Mouse (Mus musculus): ENCODE measurements at regions not wholly inside any gene's neighbourhood (a gene's known extent, or its start where the extent isn't known, plus 50 kb on each side); places are given as distances from the start of the nearest gene placed in this dataset.

DNA sequence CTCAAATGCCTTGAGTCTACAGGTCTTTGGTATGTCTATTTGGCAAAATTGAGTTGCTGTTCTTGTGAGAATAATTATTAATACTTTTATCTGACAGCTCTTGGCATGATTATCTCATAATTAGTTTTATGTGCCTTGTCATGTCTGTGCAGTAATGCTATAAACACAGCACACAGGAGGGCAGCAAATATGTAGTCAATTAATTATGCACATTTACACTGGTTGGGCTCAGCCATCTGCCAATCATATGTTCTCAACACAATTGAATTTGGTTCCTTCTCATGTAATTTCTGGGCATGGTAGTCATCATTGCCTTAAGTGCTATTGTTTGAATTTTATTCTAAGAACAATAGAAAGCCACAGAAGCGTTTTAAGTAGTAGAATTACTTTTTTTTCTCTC, 1650.7 kb upstream of the Tenm2 start:
- DNase-seq (ENCODE audit: extremely low spot score in 1 of 2, low spot score in 1 of 2): no peak

- DNase-seq (ENCODE audit: extremely low spot score in 1 of 2, low spot score in 1 of 2): peak; percentile 11 to 25
Observed at GRCm38 (mm10) chr11:38861622-38862345, 1626.0 kb upstream of the Tenm2 start.

DNA sequence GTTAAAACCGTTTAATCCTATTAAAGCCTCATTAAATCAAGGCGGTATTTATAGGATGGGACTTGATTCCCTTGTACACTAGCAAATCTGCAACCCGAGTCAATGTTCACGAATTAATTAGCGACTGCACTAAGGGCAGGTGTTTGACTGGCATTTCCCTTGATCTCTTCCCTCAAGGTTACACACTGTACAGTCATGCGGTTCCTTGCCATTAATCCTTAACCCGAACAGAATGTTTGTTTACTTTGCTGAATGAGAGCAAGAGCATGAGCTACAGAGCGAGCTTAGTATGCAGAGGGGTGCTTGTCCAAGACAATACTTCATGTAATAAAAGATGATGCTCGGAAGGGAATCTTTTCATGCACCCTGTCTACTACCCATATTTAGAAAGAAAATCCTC, 1620.9 kb upstream of the Tenm2 start:
- DNase-seq (ENCODE audit: extremely low spot score in 1 of 2, low spot score in 1 of 2): no peak

DNA sequence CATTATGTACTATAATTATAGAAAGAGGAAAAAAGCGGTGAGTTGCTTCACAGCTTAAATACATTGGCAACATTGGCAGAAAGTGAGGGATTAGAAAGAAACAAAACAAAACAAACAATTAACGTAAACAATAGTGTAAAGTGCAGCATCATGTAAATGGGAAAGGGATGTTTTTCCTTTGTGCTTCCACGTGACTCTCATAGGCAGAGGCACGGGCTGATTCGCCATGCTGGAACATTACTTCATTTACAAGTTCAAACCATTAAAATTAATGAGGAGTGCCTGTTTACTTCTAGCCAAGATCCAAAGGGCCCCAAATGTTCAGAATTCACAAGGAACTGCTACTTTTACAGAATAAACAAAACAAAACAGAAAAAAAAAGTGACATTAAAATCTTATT, 1593.4 kb upstream of the Tenm2 start:
- no peak for DNase-seq (ENCODE audit: extremely low spot score in 1 of 2, low spot score in 1 of 2)

- DNase-seq (ENCODE audit: extremely low spot score in 1 of 2, low spot score in 1 of 2): no peak
Observed at GRCm38 (mm10) chr11:38828375-38828774, 1592.6 kb upstream of the Tenm2 start.

DNA sequence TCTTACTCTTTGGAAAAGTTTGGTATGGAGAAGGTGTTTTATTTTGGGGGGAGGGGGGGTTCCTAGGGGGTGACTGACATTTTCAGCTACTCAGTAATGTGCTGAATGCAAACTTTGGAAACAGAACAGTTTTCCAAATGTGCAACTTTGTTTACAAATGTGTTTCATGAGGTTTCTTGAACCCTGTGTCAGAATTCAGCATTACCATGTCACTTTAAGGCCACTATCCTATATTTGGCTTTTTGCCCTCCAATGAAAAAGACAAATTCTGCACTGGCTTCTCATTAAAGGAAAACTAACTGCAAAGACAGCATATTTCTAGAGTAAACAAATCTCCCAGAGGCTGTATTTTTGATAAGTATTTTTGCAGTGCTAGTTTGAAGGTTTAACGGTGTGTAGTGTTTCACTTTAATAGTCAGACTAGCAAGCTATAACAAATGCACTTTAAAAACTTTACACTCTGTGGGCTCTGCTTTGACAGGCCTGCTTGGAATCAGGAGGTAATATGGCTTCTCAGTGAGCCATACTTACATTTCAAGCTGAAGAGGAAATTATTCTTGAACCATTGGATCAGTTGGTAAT, 1589.5 kb upstream of the Tenm2 start:
- no peak for DNase-seq (ENCODE audit: extremely low spot score in 1 of 2, low spot score in 1 of 2)

DNA sequence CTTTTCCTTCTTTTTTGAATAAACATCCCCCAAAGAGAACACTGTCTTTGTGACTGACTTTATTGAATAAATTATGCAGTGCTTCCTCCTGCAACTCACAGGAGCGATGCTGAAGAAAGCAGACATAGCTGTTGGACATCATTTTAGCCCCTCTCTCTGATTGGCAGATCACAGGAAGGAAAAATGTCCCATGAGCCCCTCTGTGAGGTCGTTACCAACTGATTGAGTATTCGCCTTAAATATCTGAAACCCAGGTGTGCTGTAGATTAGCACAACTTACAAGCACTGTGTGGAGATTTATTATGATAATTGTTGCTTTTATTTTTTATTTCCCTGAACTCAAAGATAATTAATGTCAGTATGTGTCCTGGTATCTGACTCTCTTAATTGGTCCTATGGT, 1582.4 kb upstream of the Tenm2 start:
- no peak for DNase-seq (ENCODE audit: extremely low spot score in 1 of 2, low spot score in 1 of 2)

GRCm38 (mm10) chr11:38783548-38783947, 1547.8 kb upstream of the Tenm2 start:
- DNase-seq (ENCODE audit: extremely low spot score in 1 of 2, low spot score in 1 of 2): no peak

GRCm38 (mm10) chr11:38779585-38779984, 1543.8 kb upstream of the Tenm2 start:
- no peak for DNase-seq (ENCODE audit: extremely low spot score in 1 of 2, low spot score in 1 of 2)

DNA sequence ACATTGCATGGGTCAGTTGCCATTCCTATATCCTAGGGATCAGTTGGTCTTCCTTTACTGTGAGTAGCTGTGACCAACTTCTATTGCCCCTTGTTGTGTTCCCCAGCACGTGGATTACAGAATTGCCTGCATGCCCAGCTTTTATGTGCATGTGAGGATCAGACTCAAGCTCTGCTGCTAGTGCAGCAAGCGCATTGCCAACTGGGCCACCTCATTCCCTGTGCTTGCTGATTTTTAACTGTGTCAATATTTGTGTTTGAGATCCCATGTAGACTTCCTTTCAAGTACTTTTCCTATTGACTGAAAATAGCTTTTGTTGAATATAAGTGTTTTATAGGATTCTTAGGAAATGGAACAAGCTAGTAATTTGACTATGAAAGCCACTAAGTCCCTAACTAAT, 1526.5 kb upstream of the Tenm2 start:
- DNase-seq (ENCODE audit: extremely low spot score in 1 of 2, low spot score in 1 of 2): no peak

- peak in 1 of 2 experiments; percentile 31 for DNase-seq (ENCODE audit: extremely low spot score in 1 of 2, low spot score in 1 of 2)
Observed at GRCm38 (mm10) chr11:38747549-38747948, 1511.8 kb upstream of the Tenm2 start.

- no peak for DNase-seq (ENCODE audit: extremely low spot score in 1 of 2, low spot score in 1 of 2)
Observed at GRCm38 (mm10) chr11:38729101-38729500, 1493.3 kb upstream of the Tenm2 start.

- DNase-seq (ENCODE audit: extremely low spot score in 1 of 2, low spot score in 1 of 2): no peak
Observed at GRCm38 (mm10) chr11:38715697-38716096, 1479.9 kb upstream of the Tenm2 start.

- no peak for DNase-seq (ENCODE audit: extremely low spot score in 1 of 2, low spot score in 1 of 2)
Observed at GRCm38 (mm10) chr11:38681264-38681663, 1445.5 kb upstream of the Tenm2 start.

- DNase-seq (ENCODE audit: extremely low spot score in 1 of 2, low spot score in 1 of 2): no peak
Observed at GRCm38 (mm10) chr11:38673367-38674056, 1437.7 kb upstream of the Tenm2 start.

Data from layer of hippocampus, postnatal 25 days (tissue).